Mouse (Mus musculus) midbrain, postnatal 0 days (tissue): ENCODE results near the gene Cmtm5. TPM values are rescaled to one million over a fixed set of nuclear protein-coding genes. Genes with fewer than 3 reads are reported as not detected.

Source experiments
- ATAC-seq: fragments of 200-750 bp; cut with Nextera tagmentation; 2 replicates; pipeline ENCODE4 v1.8.0; 2017; ENCODE audit warnings: moderate number of reproducible peaks, mild to moderate bottlenecking, moderate TSS enrichment, moderate library complexity; ENCODE audit not compliant: low FRiP score
- DNase-seq: peaks from one replicate; pipeline ENCODE4 v3.0.0-alpha.2; 2015; ENCODE audit warnings: low spot score
- H3K27ac ChIP-seq: fragments of 300-500 bp; sonication (generic); 2 replicates; pipeline ENCODE4 v1.5.1; 2014; ENCODE audit warnings: low read depth, mild to moderate bottlenecking, low read length, mixed read lengths
- H3K27me3 ChIP-seq: fragments of 300-500 bp; sonication (generic); 2 replicates; pipeline ENCODE4 v1.6.1; 2014; ENCODE audit warnings: low read length, control low read depth, mixed read lengths; ENCODE audit not compliant: insufficient read depth
- H3K36me3 ChIP-seq: fragments of 300-500 bp; sonication (generic); 2 replicates; pipeline ENCODE4 v1.6.1; 2014; ENCODE audit warnings: low read length, control low read depth, mixed read lengths; ENCODE audit not compliant: insufficient read depth
- H3K4me1 ChIP-seq: fragments of 300-500 bp; sonication (generic); 2 replicates; pipeline ENCODE4 v1.6.1; 2014; ENCODE audit warnings: mild to moderate bottlenecking, control low read depth, antibody characterized with exemption, low read length, mixed read lengths; ENCODE audit not compliant: insufficient read depth
- H3K4me2 ChIP-seq: fragments of 300-500 bp; sonication (generic); 2 replicates; pipeline ENCODE4 v1.6.1; 2014; ENCODE audit warnings: low read depth, mild to moderate bottlenecking, low read length, mixed read lengths; ENCODE audit not compliant: poor library complexity, severe bottlenecking
- H3K4me3 ChIP-seq: fragments of 300-500 bp; sonication (generic); 2 replicates; pipeline ENCODE4 v1.5.1; 2014; ENCODE audit warnings: low read depth, mild to moderate bottlenecking, low read length, moderate library complexity
- H3K9ac ChIP-seq: fragments of 300-500 bp; sonication (generic); replicated peaks from 2 replicates; pipeline ENCODE4 v1.6.1; 2014; ENCODE audit warnings: mild to moderate bottlenecking, low read length, moderate library complexity, mixed read lengths; ENCODE audit not compliant: poor library complexity, severe bottlenecking
- H3K9me3 ChIP-seq: fragments of 300-500 bp; sonication (generic); 2 replicates; pipeline ENCODE4 v1.6.1; 2016; ENCODE audit warnings: low read length, control low read depth
- CTCF ChIP-seq: IDR thresholded peaks from 2 replicates; pipeline ENCODE4 v1.5.1; 2016; ENCODE audit warnings: antibody characterized with exemption, mild to moderate bottlenecking
- WGBS: fragments of 180-500 bp; shearing (Covaris S2); extraction: QIAGEN DNeasy Blood & Tissue Kit; methylation state at CpG from one replicate; pipeline ENCODE4 v1.1.7; 2014; 5-methylcytosine and 5-hydroxymethylcytosine counted together
- polyA plus RNA-seq: library from polyadenylated mRNA; unstranded; fragments of >200 nt; fragmentation: Nextera tagmentation; extraction: Ambion mirVana; gene quantifications from 2 replicates; pipeline ENCODE4 v1.2.1, GENCODE M21; 2015
- total RNA-seq: library from RNA; depleted of rRNA; stranded (reverse); fragments of >200 nt; gene quantifications from 2 replicates; pipeline ENCODE4 v1.2.3, GENCODE M21; 2014

Gene Cmtm5
- total and polyA plus RNA-seq, 2 experiments from 2014 or later = 27.5 to 44.8 TPM

DNA sequence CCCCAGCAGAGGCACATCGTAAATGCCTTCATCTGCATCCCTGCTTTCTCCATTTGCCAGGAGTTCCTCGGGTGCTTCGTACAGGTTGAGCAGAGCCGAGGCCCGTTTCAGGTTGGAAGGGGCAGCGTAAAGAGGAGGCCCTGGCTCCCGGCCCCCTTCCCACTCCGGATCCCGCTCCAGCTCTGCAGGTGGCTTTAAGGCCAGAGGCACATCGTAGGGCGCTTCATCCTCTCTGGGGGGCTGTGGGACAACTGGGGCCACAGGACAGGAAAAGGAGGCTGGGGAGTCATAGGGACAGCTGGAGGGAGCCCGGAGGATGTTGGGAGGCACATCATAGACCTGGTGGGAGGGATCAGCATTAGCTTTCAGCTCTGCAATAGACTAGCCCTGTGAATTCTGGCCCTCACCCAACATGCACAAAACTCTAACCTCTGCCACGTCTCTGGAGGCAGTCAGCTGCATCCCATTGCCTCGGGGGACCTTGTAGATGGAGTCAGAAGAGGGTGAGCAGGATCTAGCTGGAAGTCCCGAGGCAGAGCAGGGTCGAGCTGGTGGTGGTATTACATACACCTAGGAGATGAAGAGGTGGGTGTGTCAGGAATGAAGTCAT is 15.9 kb upstream of the Cmtm5 start:
- H3K27me3 ChIP-seq = no peaks in the 10 kb centered on the region
- H3K4me1 ChIP-seq = peaks cover 6% of the 10 kb centered on the region; the same call in 1 of the 2 replicates
- DNase-seq = no peak
- H3K36me3 ChIP-seq = peaks cover 8% of the 10 kb centered on the region
- WGBS = 92% methylated on average over 16 of the region's 16 CpGs
- no peak overlapping the region for H3K4me2 ChIP-seq
- no peak overlapping the region for H3K4me3 ChIP-seq
- no peak overlapping the region for H3K27ac ChIP-seq
- no peak for ATAC-seq
- H3K9me3 ChIP-seq = peaks cover 8% of the 10 kb centered on the region
- H3K9ac ChIP-seq = no peak overlapping the region
- no peak for TF ChIP-seq CTCF

DNA sequence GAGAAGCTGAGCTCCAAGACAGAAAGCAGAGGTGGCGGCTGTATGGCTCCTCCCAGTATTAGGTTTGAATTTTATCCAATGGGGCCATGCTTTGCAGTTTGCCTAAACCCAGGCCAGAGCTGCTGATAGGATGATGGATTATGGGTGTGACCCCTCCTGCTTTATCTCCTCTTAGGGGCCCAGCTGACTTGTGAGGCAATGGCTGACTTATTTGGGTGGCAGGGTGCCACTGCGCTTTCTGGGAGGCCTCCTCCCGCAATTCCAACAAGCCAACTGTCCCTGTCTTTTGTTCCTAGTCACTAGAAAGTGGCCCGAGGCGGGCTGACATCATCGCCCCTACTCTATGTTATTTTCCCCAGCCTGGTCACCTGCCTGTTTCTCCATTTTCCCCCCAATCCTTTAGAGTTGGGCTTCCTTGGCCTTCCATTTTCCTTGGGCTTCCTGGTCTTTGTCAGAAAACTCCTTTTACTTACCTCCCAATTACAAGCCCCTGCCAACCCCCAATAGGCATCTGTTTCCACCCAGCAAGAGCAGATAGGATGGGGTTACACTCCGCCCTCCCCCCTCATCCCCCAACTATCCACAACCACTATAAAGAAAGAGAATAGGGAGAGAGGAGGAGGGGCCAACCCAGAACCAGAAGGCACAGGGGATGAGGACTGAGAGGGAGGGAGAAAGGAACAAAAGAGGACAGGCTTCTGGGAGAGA is 11.3 kb upstream of the Cmtm5 start:
- H3K9me3 ChIP-seq = peaks cover 8% of the 10 kb centered on the region
- TF ChIP-seq CTCF = no peak
- ATAC-seq (peak; percentile 28; the same call in 1 of the 2 replicates), DNase-seq (peak; percentile 79)
- H3K4me3 ChIP-seq = peak overlapping the region; percentile 49
- 29% methylated on average over 7 of the region's 7 CpGs for WGBS
- H3K9ac ChIP-seq = 0 out of 2 replicates have a peak overlapping the region, but pooled peaks have one; percentile 80
- H3K4me1 ChIP-seq = peaks cover 12% of the 10 kb centered on the region; the same call in 1 of the 2 replicates
- peak overlapping the region; percentile 85 for H3K27ac ChIP-seq
- H3K27me3 ChIP-seq = no peaks in the 10 kb centered on the region
- peaks cover 3% of the 10 kb centered on the region; the same call in 1 of the 2 replicates for H3K36me3 ChIP-seq
- peak overlapping the region; percentile 97 for H3K4me2 ChIP-seq

- Histone ChIP-seq H3K27me3 (no peaks in the 10 kb centered on the region), H3K9me3 (peaks cover 8% of the 10 kb centered on the region), H3K4me1 (peaks cover 12% of the 10 kb centered on the region; the same call in 1 of the 2 replicates), H3K4me2 (peak within 1 kb of the TSS; percentile 97), H3K36me3 (no peaks in the 10 kb centered on the region), H3K27ac (peak within 1 kb of the TSS; percentile 85), H3K9ac (peak within 1 kb of the TSS; percentile 80), H3K4me3 (peak within 1 kb of the TSS; percentile 49)
- peak; percentile 68 for ATAC-seq
- no peak for TF ChIP-seq CTCF
- WGBS = 4% methylated on average over 52 of the region's 57 CpGs
- DNase-seq = peak; percentile 72
Observed at GRCm38 (mm10) chr14:54925349-54926342, 10.4 kb upstream of the Cmtm5 start, which contains the start of gene Efs. Gene Efs, minus strand, starts transcription at chr14:54926126.

- peaks cover 12% of the 10 kb centered on the region; the same call in 1 of the 2 replicates for H3K4me1 ChIP-seq
- peaks cover under 1% of the 10 kb centered on the region; the same call in 1 of the 2 replicates for H3K9me3 ChIP-seq
- peak overlapping the region; percentile 97 for H3K4me2 ChIP-seq
- under 1% methylated on average over 51 of the region's 58 CpGs for WGBS
- H3K4me3 ChIP-seq = peak overlapping the region; percentile 49
- H3K9ac ChIP-seq = peak overlapping the region; percentile 80
- ATAC-seq (peak; percentile 77), DNase-seq (peak; percentile 71)
- H3K27me3 ChIP-seq = no peaks in the 10 kb centered on the region
- no peak for TF ChIP-seq CTCF
- H3K27ac ChIP-seq = peak overlapping the region; percentile 85
- H3K36me3 ChIP-seq = no peaks in the 10 kb centered on the region
Observed at GRCm38 (mm10) chr14:54926401-54927158, 9.5 kb upstream of the Cmtm5 start.

DNA sequence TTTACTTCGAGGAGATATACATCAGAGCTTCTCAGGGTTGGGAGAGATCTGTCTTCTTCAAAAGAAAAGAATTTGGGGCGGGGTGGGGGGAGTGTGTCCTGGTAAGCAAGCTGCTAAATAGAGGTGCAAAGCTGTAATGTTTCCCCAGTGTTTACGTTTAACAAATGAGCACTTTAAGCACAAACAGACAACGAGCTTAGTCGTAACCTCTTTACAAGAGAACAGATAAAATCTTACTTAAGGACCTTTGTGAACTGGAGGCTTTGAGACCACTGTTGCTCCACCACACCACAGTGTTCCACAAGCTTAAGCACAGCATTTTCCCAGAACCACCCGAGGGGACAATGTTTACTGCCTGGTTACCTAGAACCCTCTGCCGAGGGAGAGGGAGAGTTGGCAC is 8.8 kb upstream of the Cmtm5 start:
- H3K4me2 ChIP-seq = peak overlapping the region; percentile 97
- no peak for DNase-seq
- no peak for ATAC-seq
- peak overlapping the region; percentile 49; the same call in 1 of the 2 replicates for H3K4me3 ChIP-seq
- H3K27me3 ChIP-seq = no peaks in the 10 kb centered on the region
- TF ChIP-seq CTCF = no peak
- peak overlapping the region; percentile 85 for H3K27ac ChIP-seq
- peaks cover 12% of the 10 kb centered on the region; the same call in 1 of the 2 replicates for H3K4me1 ChIP-seq
- H3K36me3 ChIP-seq = no peaks in the 10 kb centered on the region
- WGBS = 21% methylated on average over 7 of the region's 7 CpGs
- H3K9ac ChIP-seq = peak overlapping the region; percentile 80
- no peaks in the 10 kb centered on the region for H3K9me3 ChIP-seq
